Mouse (Mus musculus) lung, embryonic 16.5 days (tissue): ENCODE measurements around the gene Gas2. TPM values are rescaled to one million over a fixed set of nuclear protein-coding genes. Genes with fewer than 3 reads are reported as not detected.

Experiments used
- ATAC-seq: fragments of 200-750 bp; cut with Nextera tagmentation; 2 replicates; pipeline ENCODE4 v1.8.0; 2017; ENCODE audit warnings: low read depth, mild to moderate bottlenecking, moderate library complexity
- H3K27ac ChIP-seq: fragments of 300-500 bp; sonication (generic); 2 replicates; pipeline ENCODE4 v1.5.1; 2014; ENCODE audit warnings: mild to moderate bottlenecking, control low read depth, low read length
- H3K27me3 ChIP-seq: fragments of 300-500 bp; sonication (generic); 2 replicates; pipeline ENCODE4 v1.6.1; 2014; ENCODE audit warnings: low read depth, low read length, mixed read lengths; ENCODE audit not compliant: control insufficient read depth, insufficient read depth
- H3K36me3 ChIP-seq: fragments of 300-500 bp; sonication (generic); 2 replicates; pipeline ENCODE4 v1.6.1; 2014; ENCODE audit warnings: low read length; ENCODE audit not compliant: control insufficient read depth, insufficient read depth
- H3K4me1 ChIP-seq: fragments of 300-500 bp; sonication (generic); replicated peaks from 2 replicates; pipeline ENCODE4 v1.6.1; 2014; ENCODE audit warnings: low read length, mixed read lengths; ENCODE audit not compliant: control insufficient read depth, insufficient read depth
- H3K4me2 ChIP-seq: fragments of 300-500 bp; sonication (generic); 2 replicates; pipeline ENCODE4 v1.6.1; 2014; ENCODE audit warnings: low read depth, low read length, control low read depth
- H3K4me3 ChIP-seq: fragments of 300-500 bp; sonication (generic); 2 replicates; pipeline ENCODE4 v1.5.1; 2014; ENCODE audit warnings: mild to moderate bottlenecking, low read length, control low read depth
- H3K9ac ChIP-seq: fragments of 300-500 bp; sonication (generic); 2 replicates; pipeline ENCODE4 v1.6.1; 2014; ENCODE audit warnings: low read length, control low read depth
- H3K9me3 ChIP-seq: fragments of 300-500 bp; sonication (generic); 2 replicates; pipeline ENCODE4 v1.6.1; 2016; ENCODE audit warnings: low read length; ENCODE audit not compliant: control insufficient read depth
- WGBS: fragments of 180-500 bp; shearing (Covaris S2); extraction: QIAGEN DNeasy Blood & Tissue Kit; methylation state at CpG from one replicate; pipeline ENCODE4 v1.1.7; 2014; 5-methylcytosine and 5-hydroxymethylcytosine counted together
- polyA plus RNA-seq: library from polyadenylated mRNA; unstranded; fragments of >200 nt; fragmentation: Nextera tagmentation; extraction: Ambion mirVana; gene quantifications from 2 replicates; pipeline ENCODE4 v1.2.1, GENCODE M21; 2015

Gene Gas2
- polyA plus RNA-seq, 1 experiment from 2014 or later = 9.4 TPM

DNA sequence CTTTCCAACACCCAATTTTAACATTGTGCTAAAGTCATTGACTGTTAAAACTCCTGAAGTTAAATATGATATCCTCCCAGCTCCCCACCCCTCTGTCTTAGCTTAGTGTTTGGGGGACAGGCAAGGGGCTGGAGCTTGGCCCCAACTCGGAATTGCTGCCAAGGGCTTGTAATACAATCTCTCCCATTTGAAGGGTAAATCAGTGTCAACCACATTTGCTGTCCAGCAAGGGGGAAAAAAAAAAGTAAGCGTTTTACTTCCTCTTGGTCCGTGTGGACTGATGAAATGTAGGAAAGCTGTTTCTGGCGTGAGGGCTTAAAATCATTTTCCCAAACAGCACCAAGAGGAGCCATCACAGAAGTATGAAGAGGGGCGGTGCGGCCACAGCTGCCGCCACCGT, 16.9 kb downstream of the Gas2 start:
- H3K27me3 ChIP-seq = no peaks in the 10 kb centered on the region
- H3K4me2 ChIP-seq = peak overlapping the region; percentile 64
- peak overlapping the region; percentile 53 for H3K9ac ChIP-seq
- 2% methylated on average over 8 of the region's 8 CpGs for WGBS
- H3K27ac ChIP-seq = peak overlapping the region; percentile 67
- H3K9me3 ChIP-seq = no peaks in the 10 kb centered on the region
- peaks cover 4% of the 10 kb centered on the region; the same call in 1 of the 2 replicates for H3K4me1 ChIP-seq
- H3K36me3 ChIP-seq = no peaks in the 10 kb centered on the region
- H3K4me3 ChIP-seq = peak overlapping the region; percentile 37
- ATAC-seq = no peak; the same call in none of the 2 replicates

DNA sequence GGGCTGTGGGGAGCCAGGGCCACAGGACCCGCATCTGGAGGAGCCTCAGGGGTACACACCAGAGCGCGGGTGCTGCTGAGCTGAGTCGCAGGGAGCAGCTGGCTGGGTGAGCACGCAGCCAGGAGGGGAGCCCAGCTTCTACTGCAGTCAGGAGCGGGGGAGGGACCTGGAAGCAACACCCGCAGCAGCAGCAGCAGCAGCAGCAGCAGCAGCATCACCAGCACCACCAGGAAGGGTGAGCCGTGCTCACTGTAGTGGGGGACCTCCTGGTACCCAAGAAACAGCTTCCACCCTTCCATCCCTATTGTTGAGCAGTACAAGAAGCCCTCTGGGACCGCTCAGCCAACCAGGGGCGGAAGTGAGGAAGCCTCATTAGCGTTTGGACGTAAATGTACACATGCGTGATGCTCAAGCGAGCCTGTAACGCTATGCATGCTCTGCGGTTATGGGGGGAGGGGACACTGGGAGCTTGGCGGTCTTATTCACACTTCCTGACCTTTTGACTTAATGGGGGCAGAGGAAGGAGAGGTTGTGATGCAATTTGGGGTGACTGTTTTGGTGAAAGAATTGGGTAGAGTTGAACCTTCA, 17.4 kb downstream of the Gas2 start:
- Histone ChIP-seq H3K4me2 (peak overlapping the region; percentile 64), H3K36me3 (no peaks in the 10 kb centered on the region), H3K27ac (peak overlapping the region; percentile 67), H3K4me3 (peak overlapping the region; percentile 37), H3K27me3 (no peaks in the 10 kb centered on the region), H3K9ac (peak overlapping the region; percentile 53), H3K4me1 (peaks cover 4% of the 10 kb centered on the region; the same call in 1 of the 2 replicates), H3K9me3 (no peaks in the 10 kb centered on the region)
- WGBS = 2% methylated on average over 17 of the region's 17 CpGs
- ATAC-seq = peak; percentile 91

DNA sequence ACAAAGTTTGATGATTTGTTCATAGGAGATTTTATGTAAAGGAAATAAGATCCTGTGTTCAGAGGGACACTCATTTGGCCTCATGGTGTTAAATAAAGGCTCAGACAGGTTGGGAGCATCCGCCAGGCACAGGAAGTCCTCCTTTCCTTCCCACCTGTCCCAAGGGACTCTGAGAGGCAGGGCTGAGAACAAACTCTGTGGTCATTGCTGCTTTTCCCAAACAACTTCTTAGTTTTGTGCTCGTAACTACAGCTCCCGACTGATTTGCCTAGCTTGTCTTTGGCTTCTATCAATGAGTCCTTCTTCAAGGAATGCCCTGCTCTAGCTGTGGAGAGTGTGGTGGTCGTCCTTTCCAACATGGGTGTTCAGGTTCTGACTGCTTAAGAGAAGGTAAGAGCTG, 18.3 kb downstream of the Gas2 start:
- no peaks in the 10 kb centered on the region for H3K27me3 ChIP-seq
- peaks cover 4% of the 10 kb centered on the region; the same call in 1 of the 2 replicates for H3K4me1 ChIP-seq
- H3K27ac ChIP-seq = no peak overlapping the region
- 72% methylated on average over 4 of the region's 4 CpGs for WGBS
- H3K36me3 ChIP-seq = no peaks in the 10 kb centered on the region
- no peak for ATAC-seq
- no peak overlapping the region for H3K4me3 ChIP-seq
- no peak overlapping the region for H3K9ac ChIP-seq
- no peaks in the 10 kb centered on the region for H3K9me3 ChIP-seq
- H3K4me2 ChIP-seq = no peak overlapping the region

DNA sequence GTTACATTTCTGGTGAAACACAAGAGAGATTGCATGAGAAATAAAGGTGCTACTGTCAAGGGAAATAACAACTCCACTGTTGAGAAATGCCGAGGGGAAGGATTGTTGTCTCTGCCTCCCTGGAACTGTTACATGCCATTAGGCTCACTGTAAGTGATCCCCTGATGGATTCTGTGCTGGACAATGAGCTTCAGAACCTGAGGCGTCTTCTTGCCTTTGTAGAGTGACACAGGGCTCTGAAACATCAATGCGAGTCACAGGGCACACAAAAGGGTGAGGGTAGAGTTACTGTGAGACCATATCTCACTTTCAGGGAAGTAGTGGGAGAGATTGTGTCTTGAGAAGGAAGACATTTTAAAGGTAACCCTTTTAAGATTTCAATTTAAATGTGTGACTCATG, 23.5 kb downstream of the Gas2 start:
- H3K27ac ChIP-seq = no peak overlapping the region

DNA sequence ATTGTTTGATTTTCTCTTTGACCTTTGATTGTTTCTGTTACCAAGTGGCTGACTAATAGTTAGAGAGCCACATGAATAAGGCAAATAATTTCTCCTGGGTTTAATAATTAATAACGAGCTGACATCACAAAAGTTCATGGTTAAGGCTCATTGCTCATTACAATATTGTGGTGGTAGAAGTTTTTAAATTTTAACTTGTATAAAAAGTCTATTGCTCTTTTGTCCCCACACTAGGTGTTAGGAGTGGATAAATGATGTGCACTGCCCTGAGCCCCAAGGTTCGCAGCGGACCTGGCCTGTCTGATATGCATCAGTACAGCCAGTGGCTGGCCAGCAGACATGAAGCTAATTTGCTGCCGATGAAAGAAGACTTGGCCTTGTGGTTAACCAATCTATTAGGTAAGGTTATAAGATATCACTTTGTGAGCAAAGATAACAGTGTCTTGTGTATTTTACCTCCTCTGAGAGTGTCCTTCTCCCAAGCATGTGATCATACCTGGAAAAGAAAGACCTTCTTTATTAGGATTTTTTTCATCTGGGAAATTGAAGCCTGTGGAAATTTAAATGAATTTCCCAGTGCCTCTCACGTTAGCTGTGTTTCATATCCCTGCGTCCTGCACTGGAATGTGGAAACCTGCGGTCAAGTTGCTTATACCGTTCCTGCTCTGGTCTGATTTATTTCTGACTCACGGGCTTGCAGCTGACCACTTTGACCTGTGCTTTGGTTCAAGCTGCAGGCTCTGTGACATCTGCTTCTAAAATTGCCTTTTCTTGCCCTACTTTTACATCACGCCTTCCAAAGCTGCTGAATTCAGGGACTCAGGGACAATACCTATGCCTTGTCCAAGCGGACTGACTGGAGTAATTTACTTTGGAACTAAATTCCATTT, 26.1 kb downstream of the Gas2 start:
- Histone ChIP-seq H3K27ac (no peak overlapping the region), H3K27me3 (no peaks in the 10 kb centered on the region), H3K4me1 (no peaks in the 10 kb centered on the region), H3K4me3 (no peak overlapping the region), H3K4me2 (no peak overlapping the region), H3K9me3 (no peaks in the 10 kb centered on the region), H3K36me3 (no peaks in the 10 kb centered on the region), H3K9ac (no peak overlapping the region)
- ATAC-seq = no peak
- WGBS = 73% methylated on average over 11 of the region's 11 CpGs

More for the DNA sequence above, 23.5 kb downstream of the Gas2 start:
- Histone ChIP-seq H3K9me3 (no peaks in the 10 kb centered on the region), H3K36me3 (no peaks in the 10 kb centered on the region), H3K4me2 (no peak overlapping the region), H3K27me3 (no peaks in the 10 kb centered on the region), H3K4me3 (no peak overlapping the region), H3K9ac (no peak overlapping the region), H3K4me1 (no peaks in the 10 kb centered on the region)
- WGBS = 57% methylated on average over 3 of the region's 3 CpGs
- no peak for ATAC-seq

DNA sequence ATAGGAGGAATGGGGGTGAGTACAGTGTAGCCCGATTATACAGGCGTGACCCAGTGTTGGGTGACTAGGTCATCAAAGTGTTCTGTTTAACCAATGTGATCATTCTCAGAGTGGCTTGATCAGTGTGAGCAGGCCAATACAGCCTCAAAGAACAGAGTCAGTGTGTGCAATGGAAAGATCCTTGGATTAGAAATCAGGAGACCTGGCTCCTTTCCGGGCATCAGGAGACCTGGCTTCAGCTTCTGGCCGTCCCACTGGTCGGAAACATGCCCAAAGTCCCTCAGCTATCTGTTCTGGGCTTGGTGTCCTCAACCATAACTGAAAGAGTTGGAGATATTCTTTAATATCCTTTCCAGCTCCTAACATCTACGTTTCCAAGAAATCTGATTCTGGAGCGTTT, 27.8 kb downstream of the Gas2 start:
- no peaks in the 10 kb centered on the region for H3K27me3 ChIP-seq
- 77% methylated on average over 7 of the region's 7 CpGs for WGBS
- no peaks in the 10 kb centered on the region for H3K4me1 ChIP-seq
- no peak overlapping the region for H3K27ac ChIP-seq
- H3K36me3 ChIP-seq = no peaks in the 10 kb centered on the region
- no peaks in the 10 kb centered on the region for H3K9me3 ChIP-seq
- no peak overlapping the region for H3K9ac ChIP-seq
- no peak for ATAC-seq
- no peak overlapping the region for H3K4me3 ChIP-seq
- no peak overlapping the region for H3K4me2 ChIP-seq

DNA sequence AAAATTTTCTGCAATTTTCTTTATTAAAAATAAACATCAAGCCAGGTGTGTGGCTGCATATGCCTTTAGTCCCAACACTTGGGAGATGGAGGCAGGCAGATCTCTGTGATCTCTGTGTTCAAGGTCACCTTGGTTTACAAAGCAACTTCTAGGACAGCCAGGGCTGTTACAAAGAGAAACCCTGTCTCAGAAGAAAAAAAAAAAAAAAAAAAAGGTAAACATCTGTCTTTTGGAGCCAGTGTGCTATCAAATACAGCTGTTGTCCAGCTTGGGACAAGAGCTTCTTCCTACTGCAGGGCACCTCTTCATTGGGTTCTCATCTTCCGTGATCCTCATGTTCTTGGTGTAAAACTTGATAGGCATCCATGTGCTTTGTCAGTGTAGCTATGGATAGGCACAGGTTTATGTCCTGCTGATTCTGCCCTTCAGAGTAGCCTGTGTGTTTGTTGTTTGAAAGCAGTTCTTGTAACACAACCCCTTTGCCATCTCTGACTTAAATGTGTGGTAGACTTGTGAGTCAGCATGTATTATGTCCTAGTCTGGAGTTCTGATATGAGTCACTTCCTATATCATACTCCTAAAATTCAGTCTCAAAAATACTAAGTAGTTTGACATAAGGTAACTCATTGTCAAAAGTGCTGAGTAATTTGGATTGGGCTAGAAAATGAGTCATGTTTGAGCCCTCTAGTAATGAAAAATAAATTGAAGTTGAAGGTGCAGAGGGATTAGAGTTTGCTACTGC, 30.6 kb downstream of the Gas2 start:
- WGBS = 77% methylated on average over 1 of the region's 1 CpGs

DNA sequence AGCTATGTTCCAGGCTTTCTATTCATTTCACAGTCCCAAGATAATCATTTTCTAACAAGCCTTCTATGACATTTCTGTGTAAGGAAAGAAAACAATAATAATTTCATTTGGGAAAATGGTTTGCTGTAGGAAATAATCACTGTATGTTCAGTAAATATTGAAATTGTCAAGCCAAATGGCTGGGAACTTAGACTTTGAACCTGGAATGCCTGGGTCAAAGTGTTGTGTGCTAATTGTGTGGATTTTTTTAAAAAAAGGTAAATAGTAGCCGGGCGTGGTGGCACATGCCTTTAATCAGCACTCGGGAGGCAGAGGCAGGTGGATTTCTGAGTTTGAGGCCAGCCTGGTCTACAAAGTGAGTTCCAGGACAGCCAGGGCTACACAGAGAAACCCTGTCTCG, 31.2 kb downstream of the Gas2 start:
- Histone ChIP-seq H3K27me3 (no peaks in the 10 kb centered on the region), H3K4me1 (no peaks in the 10 kb centered on the region), H3K9ac (no peak overlapping the region), H3K9me3 (no peaks in the 10 kb centered on the region), H3K4me3 (no peak overlapping the region), H3K36me3 (no peaks in the 10 kb centered on the region), H3K4me2 (no peak overlapping the region), H3K27ac (no peak overlapping the region)
- 75% methylated on average over 4 of the region's 4 CpGs for WGBS
- ATAC-seq = no peak

More for the DNA sequence above, 30.6 kb downstream of the Gas2 start:
- ATAC-seq = no peak
- no peak overlapping the region for H3K4me2 ChIP-seq
- no peak overlapping the region for H3K9ac ChIP-seq
- no peaks in the 10 kb centered on the region for H3K36me3 ChIP-seq
- H3K27me3 ChIP-seq = no peaks in the 10 kb centered on the region
- no peak overlapping the region for H3K4me3 ChIP-seq
- no peaks in the 10 kb centered on the region for H3K9me3 ChIP-seq
- H3K27ac ChIP-seq = no peak overlapping the region
- no peaks in the 10 kb centered on the region for H3K4me1 ChIP-seq
